ENCODE assay signal across 10 mouse cellular contexts in the genomic region with DNA sequence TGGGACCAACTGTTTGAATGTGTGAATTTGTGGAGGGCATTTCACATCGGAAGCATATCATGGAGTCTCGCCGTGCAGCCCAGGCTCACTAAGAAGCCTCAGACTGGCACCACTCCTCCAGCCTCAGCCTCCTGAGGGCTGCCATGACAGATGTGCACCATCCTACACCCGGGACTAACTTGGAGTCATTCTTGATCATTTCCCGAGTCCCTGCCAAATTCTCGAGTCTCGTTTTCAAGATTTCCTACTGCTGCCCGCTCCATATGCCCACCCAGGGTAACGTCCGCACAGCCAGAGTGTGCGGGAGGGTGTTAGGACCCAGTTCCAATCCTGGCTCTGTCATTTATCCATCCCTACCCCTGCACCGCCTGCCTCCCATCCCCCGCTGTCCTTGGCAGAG.
"Had no signal": no experiment of that assay in that cellular context is flagged by ENCODE, and none has a peak within 500 bp of the region (broad histone marks: within the 10 kb centered on the region; RNA-seq: fewer than 3 reads in every experiment).

No protein-coding gene starts in this region.

- DNase-seq: kidney, adult 18-20 months; kidney, adult 9 months; kidney, postnatal 14 days; kidney, postnatal 4 days; liver, postnatal 0 days; lung, embryonic 14.5 days; midbrain, embryonic 14.5 days; retina, postnatal 1 day; thymus, adult 2 months; thymus, postnatal 14 days had no signal
